Comparison of ENCODE assay signal across 8 mouse cellular contexts in genomic region chr9:7836331-7836730, GRCm38 (mm10). TPM values are rescaled to one million over a fixed set of nuclear protein-coding genes. Genes with fewer than 3 reads are reported as not detected.
DNase-seq lines count a peak whose midpoint lies in the region; ATAC-seq and TF ChIP-seq lines count a peak whose summit lies in the region.

No protein-coding gene starts in this region.

- peak overlapping the region; percentile 59 for H3K4me3 ChIP-seq in forebrain, embryonic 13.5 days
- peak overlapping the region; percentile 83 for H3K4me3 ChIP-seq in lung, postnatal 0 days (ENCODE audit: low read depth, low read length)

- ATAC-seq in forebrain, embryonic 13.5 days, result peak; percentile 29
- ATAC-seq in lung, postnatal 0 days, result peak; percentile 19

- WGBS in forebrain, embryonic 13.5 days, result under 1% methylated on average over 16 of the region's 16 CpGs
- WGBS in lung, postnatal 0 days, result under 1% methylated on average over 16 of the region's 16 CpGs

- H3K4me2 ChIP-seq in forebrain, embryonic 13.5 days, result peak overlapping the region; percentile 67
- H3K4me2 ChIP-seq in lung, postnatal 0 days (replicated peaks; ENCODE audit: low read depth, low read length), result peak overlapping the region; percentile 70

- TF ChIP-seq CTCF in lung, postnatal 0 days (IDR thresholded peaks at IDR 0.05), result no peak

- peaks cover 19% of the 10 kb centered on the region for H3K36me3 ChIP-seq in forebrain, embryonic 13.5 days (ENCODE audit: poor library complexity, severe bottlenecking)
- H3K36me3 ChIP-seq in lung, postnatal 0 days (ENCODE audit: insufficient read depth, low read length), result 0 out of 2 replicates have a peak, but pooled peaks cover 5% of the 10 kb centered on the region

- H3K9ac ChIP-seq in forebrain, embryonic 13.5 days, result peak overlapping the region; percentile 86
- H3K9ac ChIP-seq in lung, postnatal 0 days (replicated peaks; ENCODE audit: low read depth), result peak overlapping the region; percentile 98

- peak; percentile 52 for DNase-seq in MN1 (ENCODE audit: low spot score)
- DNase-seq in c-Kit-positive CD71-negative TER-119-negative erythroid progenitor cells, embryonic 14.5 days (ENCODE audit: low read depth), result peak; percentile 39
- peak; percentile 63 to 64 for DNase-seq in heart, postnatal 10 days
- peak; percentile 11 to 51 for DNase-seq in layer of hippocampus, adult 18-20 months (ENCODE audit: low spot score in 2 of 2)
- peak; percentile 60 for DNase-seq in lung, postnatal 0 days (ENCODE audit: low spot score)
- peak; percentile 35 to 61 for DNase-seq in right cerebral cortex, adult 2 months (ENCODE audit: low spot score in 2 of 2)
- DNase-seq in urinary bladder, postnatal 14 days (ENCODE audit: low spot score), result peak; percentile 38

- intact Hi-C loops in heart, postnatal 10 days (cut with DNase I), result loop anchor here (2.0 to 5.0 kb wide), 2 partner anchors 36 to 166 kb away; partner anchors contain the start of genes Birc3 and Yap1

- peaks cover 42% of the 10 kb centered on the region for H3K4me1 ChIP-seq in forebrain, embryonic 13.5 days
- peaks cover 4% of the 10 kb centered on the region; the same call in 1 of the 2 replicates for H3K4me1 ChIP-seq in lung, postnatal 0 days (ENCODE audit: insufficient read depth, low read depth, low read length)

- H3K9me3 ChIP-seq in forebrain, embryonic 13.5 days (replicated peaks), result no peaks in the 10 kb centered on the region
- no peaks in the 10 kb centered on the region for H3K9me3 ChIP-seq in lung, postnatal 0 days (ENCODE audit: low read length)

- H3K27me3 ChIP-seq in forebrain, embryonic 13.5 days, result no peaks in the 10 kb centered on the region
- no peaks in the 10 kb centered on the region for H3K27me3 ChIP-seq in lung, postnatal 0 days (replicated peaks; ENCODE audit: insufficient read depth, low read length)

- peak overlapping the region; percentile 98 for H3K27ac ChIP-seq in forebrain, embryonic 13.5 days
- H3K27ac ChIP-seq in lung, postnatal 0 days (ENCODE audit: low read length), result peak overlapping the region; percentile 96

- no peak; the same call in 1 of the 2 replicates for TF ChIP-seq EP300 in lung, postnatal 0 days (IDR thresholded peaks at IDR 0.05)

RNA-seq across cellular contexts. Expression of gene Birc2, which starts 0.5 kb away (rescaled TPM):
- 49.1 and 52.9 TPM in 2 replicates for polyA plus RNA-seq in forebrain, embryonic 13.5 days (2015; fragmentation: Nextera tagmentation; extraction: Ambion mirVana)
- total RNA-seq in heart, postnatal 10 days (2021), result 10 to 100 TPM; 24.6 to 26.6 TPM
- total RNA-seq in layer of hippocampus, adult 18-20 months (2021), result 10 to 100 TPM; 33.9 to 38.2 TPM
- 23.6 and 28.6 TPM in 2 replicates for polyA plus RNA-seq in lung, postnatal 0 days (2015; fragmentation: Nextera tagmentation; extraction: Ambion mirVana)

RNA-seq across cellular contexts. Expression of gene Birc3, which starts 36.7 kb away (rescaled TPM):
- 0.82 and 0.94 TPM in 2 replicates for polyA plus RNA-seq in forebrain, embryonic 13.5 days (2015; fragmentation: Nextera tagmentation; extraction: Ambion mirVana)
- total RNA-seq in heart, postnatal 10 days (2021), result 10 to 100 TPM in 1 of 2 experiments, 1 to 10 TPM in 1; 8.5 to 12.0 TPM
- 1 to 10 TPM; 1.4 to 1.6 TPM for total RNA-seq in layer of hippocampus, adult 18-20 months (2021)
- 23.2 and 31.4 TPM in 2 replicates for polyA plus RNA-seq in lung, postnatal 0 days (2015; fragmentation: Nextera tagmentation; extraction: Ambion mirVana)

Comparison
In these comparisons a context has a peak if more than half of its experiments do, and no peak if none do; other contexts are left out.
1. Peak in every context shown above with its lines: DNase-seq, ATAC-seq, H3K4me3 ChIP-seq and H3K27ac ChIP-seq.